Mouse (Mus musculus): ENCODE data around the gene Gm28035. TPM values are rescaled to one million over a fixed set of nuclear protein-coding genes. Genes with fewer than 3 reads are reported as not detected.

The Gm28035 gene
- polyA plus RNA-seq, 1 experiment from 2014 or later, result 0.06 TPM

DNA sequence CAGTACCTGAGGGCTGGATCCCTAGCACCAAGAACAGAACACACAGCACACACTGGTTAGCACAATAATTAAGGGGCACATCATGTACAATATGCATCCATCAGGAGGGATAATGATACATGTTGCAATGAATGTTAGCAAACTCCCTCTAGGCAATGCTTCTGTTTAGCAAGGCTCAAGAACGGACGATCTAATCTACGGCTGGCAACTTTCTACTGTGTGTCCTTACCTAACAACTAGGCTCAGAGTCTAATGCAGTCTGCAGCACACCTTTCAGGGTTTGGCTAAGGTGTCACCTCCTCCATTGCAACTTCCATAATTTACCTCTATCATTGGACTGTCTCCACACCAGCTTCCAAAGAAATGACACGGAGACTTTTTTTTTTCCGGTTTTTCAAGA, 24.1 kb upstream of the Gm28035 start:
- no peaks in the 10 kb centered on the region for H3K27me3 ChIP-seq (ENCODE audit: control insufficient read depth, insufficient read depth, low read length)
- H3K4me3 ChIP-seq (ENCODE audit: low read depth, low read length), result no peak overlapping the region
- no peak overlapping the region for H3K27ac ChIP-seq (ENCODE audit: low read depth, low read length)
- H3K9ac ChIP-seq (ENCODE audit: low read depth, low read length), result no peak overlapping the region
- H3K9me3 ChIP-seq (ENCODE audit: control insufficient read depth, low read length), result no peaks in the 10 kb centered on the region
- ATAC-seq (ENCODE audit: low FRiP score) (no peak), DNase-seq (ENCODE audit: low spot score) (no peak)
- no peak overlapping the region for H3K4me2 ChIP-seq (replicated peaks; ENCODE audit: low read depth, low read length)
- no peaks in the 10 kb centered on the region for H3K4me1 ChIP-seq (replicated peaks; ENCODE audit: control insufficient read depth, insufficient read depth, low read length)
- WGBS, result 97% methylated on average over 5 of the region's 5 CpGs
- H3K36me3 ChIP-seq (ENCODE audit: control insufficient read depth, insufficient read depth, low read length), result no peaks in the 10 kb centered on the region

- DNase-seq (ENCODE audit: low spot score) (no peak), ATAC-seq (ENCODE audit: low FRiP score) (no peak)
- H3K4me1 ChIP-seq (replicated peaks; ENCODE audit: control insufficient read depth, insufficient read depth, low read length), result peaks cover 11% of the 10 kb centered on the region; the same call in 1 of the 2 replicates
- no peak overlapping the region for H3K4me2 ChIP-seq (replicated peaks; ENCODE audit: low read depth, low read length)
- no peaks in the 10 kb centered on the region for H3K27me3 ChIP-seq (ENCODE audit: control insufficient read depth, insufficient read depth, low read length)
- H3K9ac ChIP-seq (ENCODE audit: low read depth, low read length), result no peak overlapping the region
- H3K36me3 ChIP-seq (ENCODE audit: control insufficient read depth, insufficient read depth, low read length), result 0 out of 2 replicates have a peak, but pooled peaks cover under 1% of the 10 kb centered on the region
- WGBS, result 88% methylated on average over 5 of the region's 5 CpGs
- no peaks in the 10 kb centered on the region for H3K9me3 ChIP-seq (ENCODE audit: control insufficient read depth, low read length)
- H3K27ac ChIP-seq (ENCODE audit: low read depth, low read length), result no peak overlapping the region
- H3K4me3 ChIP-seq (ENCODE audit: low read depth, low read length), result no peak overlapping the region
Observed at GRCm38 (mm10) chr2:30235593-30235992, 4.8 kb upstream of the Gm28035 start.

DNA sequence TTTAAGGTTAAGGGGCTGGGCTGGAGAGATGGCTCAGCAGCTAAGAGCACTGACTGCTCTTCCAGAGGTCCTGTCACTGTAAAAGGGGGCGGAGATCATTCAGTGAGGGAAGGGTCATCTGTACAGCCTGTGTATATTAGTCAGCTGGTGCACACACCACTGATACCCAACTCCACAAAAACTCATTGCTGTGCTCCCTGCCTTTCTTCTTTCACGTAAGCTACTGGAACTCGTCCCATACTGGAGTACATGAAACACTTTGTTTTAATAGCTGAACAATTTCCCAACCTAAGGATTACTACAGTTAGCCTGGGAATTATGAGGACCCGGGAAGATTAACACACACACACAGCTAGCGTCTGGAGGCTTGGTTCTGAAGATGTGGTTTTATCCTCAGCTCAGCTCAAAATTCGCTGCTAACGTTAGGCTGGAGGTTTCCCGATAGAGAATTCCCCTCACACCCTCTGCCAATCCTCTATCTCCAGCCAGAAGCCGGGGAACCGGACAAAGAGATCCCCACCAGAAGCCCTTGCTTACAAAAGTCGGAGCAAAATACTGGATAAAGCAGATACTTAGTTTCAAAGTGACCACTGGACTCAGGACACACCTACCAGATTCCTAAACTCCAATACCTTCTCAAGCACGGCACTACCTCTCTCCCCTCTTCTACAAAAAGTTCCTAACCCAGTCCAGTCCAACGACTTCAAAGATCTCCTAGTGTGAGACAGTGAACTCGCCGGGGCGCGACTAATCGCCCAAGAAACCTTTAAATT, 3.8 kb upstream of the Gm28035 start:
- Histone ChIP-seq H3K9me3 (ENCODE audit: control insufficient read depth, low read length) (no peaks in the 10 kb centered on the region), H3K4me3 (ENCODE audit: low read depth, low read length) (peak overlapping the region; percentile 54), H3K27me3 (ENCODE audit: control insufficient read depth, insufficient read depth, low read length) (no peaks in the 10 kb centered on the region), H3K9ac (ENCODE audit: low read depth, low read length) (peak overlapping the region; percentile 75), H3K4me2 (replicated peaks; ENCODE audit: low read depth, low read length) (peak overlapping the region; percentile 78), H3K36me3 (ENCODE audit: control insufficient read depth, insufficient read depth, low read length) (0 out of 2 replicates have a peak, but pooled peaks cover 7% of the 10 kb centered on the region), H3K27ac (ENCODE audit: low read depth, low read length) (peak overlapping the region; percentile 70; the same call in 1 of the 2 replicates), H3K4me1 (replicated peaks; ENCODE audit: control insufficient read depth, insufficient read depth, low read length) (peaks cover 11% of the 10 kb centered on the region; the same call in 1 of the 2 replicates)
- 6% methylated on average over 18 of the region's 18 CpGs for WGBS
- peak; percentile 51 for DNase-seq (ENCODE audit: low spot score)
- ATAC-seq (ENCODE audit: low FRiP score), result peak; percentile 8; the same call in 1 of the 2 replicates

- H3K27me3 ChIP-seq (ENCODE audit: control insufficient read depth, insufficient read depth, low read length), result no peaks in the 10 kb centered on the region
- peak within 1 kb of the TSS; percentile 75 for H3K9ac ChIP-seq (ENCODE audit: low read depth, low read length)
- H3K27ac ChIP-seq (ENCODE audit: low read depth, low read length), result peak within 1 kb of the TSS; percentile 86
- peak within 1 kb of the TSS; percentile 54 for H3K4me3 ChIP-seq (ENCODE audit: low read depth, low read length)
- no peaks in the 10 kb centered on the region for H3K9me3 ChIP-seq (ENCODE audit: control insufficient read depth, low read length)
- peaks cover 11% of the 10 kb centered on the region; the same call in 1 of the 2 replicates for H3K4me1 ChIP-seq (replicated peaks; ENCODE audit: control insufficient read depth, insufficient read depth, low read length)
- ATAC-seq (ENCODE audit: low FRiP score), result peak; percentile 98
- WGBS, result under 1% methylated on average over 58 of the region's 67 CpGs
- 0 out of 2 replicates have a peak, but pooled peaks cover 7% of the 10 kb centered on the region for H3K36me3 ChIP-seq (ENCODE audit: control insufficient read depth, insufficient read depth, low read length)
- peak; percentile 99 for DNase-seq (ENCODE audit: low spot score)
- H3K4me2 ChIP-seq (replicated peaks; ENCODE audit: low read depth, low read length), result peak within 1 kb of the TSS; percentile 86
Observed at GRCm38 (mm10) chr2:30237199-30237880, 3.0 kb upstream of the Gm28035 start, which contains the start of gene Lrrc8a. Lrrc8a (plus strand) TSS chr2:30237715.

DNA sequence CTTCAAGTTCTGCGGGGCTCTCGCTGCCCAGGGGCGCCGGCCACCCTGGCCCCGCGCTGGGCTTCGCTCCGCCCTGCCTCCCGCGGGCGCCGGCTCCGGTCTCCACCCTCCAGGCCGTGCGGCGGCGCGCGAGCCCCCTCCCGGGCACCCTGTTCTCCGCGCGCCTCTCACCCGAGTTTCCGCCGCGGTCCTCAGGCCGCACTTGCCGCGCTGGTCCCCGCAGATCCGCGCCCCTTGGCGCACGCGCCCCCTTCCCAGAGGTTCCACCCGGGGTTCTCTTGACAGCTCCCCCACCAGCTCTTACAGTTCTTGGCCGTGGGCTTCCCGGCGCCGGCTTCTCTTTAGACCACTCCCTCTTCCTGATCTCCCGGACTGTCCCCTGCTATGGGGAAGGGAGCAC, 2.5 kb upstream of the Gm28035 start:
- Histone ChIP-seq H3K4me2 (replicated peaks; ENCODE audit: low read depth, low read length) (peak overlapping the region; percentile 86), H3K36me3 (ENCODE audit: control insufficient read depth, insufficient read depth, low read length) (0 out of 2 replicates have a peak, but pooled peaks cover 7% of the 10 kb centered on the region), H3K27ac (ENCODE audit: low read depth, low read length) (peak overlapping the region; percentile 86), H3K4me1 (replicated peaks; ENCODE audit: control insufficient read depth, insufficient read depth, low read length) (peaks cover 11% of the 10 kb centered on the region; the same call in 1 of the 2 replicates), H3K9ac (ENCODE audit: low read depth, low read length) (peak overlapping the region; percentile 71), H3K4me3 (ENCODE audit: low read depth, low read length) (peak overlapping the region; percentile 54), H3K9me3 (ENCODE audit: control insufficient read depth, low read length) (no peaks in the 10 kb centered on the region), H3K27me3 (ENCODE audit: control insufficient read depth, insufficient read depth, low read length) (no peaks in the 10 kb centered on the region)
- DNase-seq (ENCODE audit: low spot score) (no peak), ATAC-seq (ENCODE audit: low FRiP score) (peak; percentile 92)
- WGBS, result 0% methylated on average over 39 of the region's 42 CpGs

DNA sequence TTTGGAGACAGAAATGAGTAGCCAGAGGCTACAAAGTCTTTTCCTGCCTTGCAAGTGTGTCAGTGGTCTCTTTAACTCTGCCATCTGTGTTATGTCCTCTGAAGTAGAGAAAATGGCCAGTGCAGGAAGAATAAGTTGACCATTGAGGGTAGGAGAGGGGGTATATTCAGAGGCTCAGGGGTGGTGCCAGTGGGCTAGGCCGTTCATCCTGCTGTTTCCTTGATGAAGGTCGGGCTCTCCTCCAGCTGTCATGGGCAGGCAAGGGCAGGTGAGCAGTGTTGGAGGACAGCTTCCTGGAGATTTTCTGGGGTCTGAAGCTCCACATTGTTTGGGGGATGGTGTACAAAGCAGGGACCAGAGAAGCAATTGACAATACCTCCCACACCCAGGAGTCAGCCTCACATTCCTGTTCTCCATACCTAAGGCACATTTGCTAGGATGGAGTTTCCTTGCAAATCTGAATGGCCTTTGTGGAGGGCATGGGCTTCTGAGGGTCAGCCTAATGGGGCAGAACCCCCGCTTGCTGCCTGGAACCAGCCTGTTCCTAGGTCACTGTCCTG, 1.4 kb upstream of the Gm28035 start:
- DNase-seq (ENCODE audit: low spot score), result no peak
- Histone ChIP-seq H3K9ac (ENCODE audit: low read depth, low read length) (peak overlapping the region; percentile 71), H3K4me3 (ENCODE audit: low read depth, low read length) (peak overlapping the region; percentile 54), H3K4me2 (replicated peaks; ENCODE audit: low read depth, low read length) (peak overlapping the region; percentile 86), H3K27me3 (ENCODE audit: control insufficient read depth, insufficient read depth, low read length) (no peaks in the 10 kb centered on the region), H3K27ac (ENCODE audit: low read depth, low read length) (no peak overlapping the region), H3K4me1 (replicated peaks; ENCODE audit: control insufficient read depth, insufficient read depth, low read length) (peaks cover 11% of the 10 kb centered on the region; the same call in 1 of the 2 replicates), H3K36me3 (ENCODE audit: control insufficient read depth, insufficient read depth, low read length) (0 out of 2 replicates have a peak, but pooled peaks cover 7% of the 10 kb centered on the region), H3K9me3 (ENCODE audit: control insufficient read depth, low read length) (no peaks in the 10 kb centered on the region)
- no peak for ATAC-seq (ENCODE audit: low FRiP score)
- WGBS, result 78% methylated on average over 3 of the region's 3 CpGs

- 92% methylated on average over 4 of the region's 4 CpGs for WGBS
- Histone ChIP-seq H3K4me2 (replicated peaks; ENCODE audit: low read depth, low read length) (no peak overlapping the region), H3K4me1 (replicated peaks; ENCODE audit: control insufficient read depth, insufficient read depth, low read length) (peaks cover 11% of the 10 kb centered on the region; the same call in 1 of the 2 replicates), H3K27me3 (ENCODE audit: control insufficient read depth, insufficient read depth, low read length) (no peaks in the 10 kb centered on the region), H3K9ac (ENCODE audit: low read depth, low read length) (0 out of 2 replicates have a peak overlapping the region, but pooled peaks have one; percentile 21), H3K27ac (ENCODE audit: low read depth, low read length) (no peak overlapping the region), H3K4me3 (ENCODE audit: low read depth, low read length) (no peak overlapping the region), H3K36me3 (ENCODE audit: control insufficient read depth, insufficient read depth, low read length) (0 out of 2 replicates have a peak, but pooled peaks cover 7% of the 10 kb centered on the region), H3K9me3 (ENCODE audit: control insufficient read depth, low read length) (no peaks in the 10 kb centered on the region)
- DNase-seq (ENCODE audit: low spot score) (no peak), ATAC-seq (ENCODE audit: low FRiP score) (no peak)
Observed at GRCm38 (mm10) chr2:30239777-30240176, 590 bp upstream of the Gm28035 start.

DNA sequence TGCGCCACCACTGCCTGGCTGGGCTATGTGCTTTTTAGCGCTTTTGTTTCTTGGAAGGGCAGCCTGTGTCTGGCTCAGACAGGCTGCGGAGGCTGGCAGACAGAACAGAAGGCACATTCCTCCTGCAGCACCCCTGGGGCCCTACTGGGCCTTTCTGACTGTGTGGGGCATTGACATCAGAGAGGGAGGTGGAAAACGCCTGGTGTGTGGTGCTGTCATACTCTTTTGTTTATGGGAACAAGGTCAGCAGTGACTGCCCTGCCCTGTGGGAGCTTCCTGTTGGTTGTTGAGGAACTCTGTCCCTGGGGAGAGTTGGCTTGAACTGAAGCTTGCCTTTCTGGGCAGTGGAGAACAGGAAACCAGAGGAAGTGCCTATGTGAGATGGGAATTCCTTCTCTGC, 2.1 kb downstream of the Gm28035 start:
- Histone ChIP-seq H3K36me3 (ENCODE audit: control insufficient read depth, insufficient read depth, low read length) (0 out of 2 replicates have a peak, but pooled peaks cover 7% of the 10 kb centered on the region), H3K4me3 (ENCODE audit: low read depth, low read length) (no peak overlapping the region), H3K4me2 (replicated peaks; ENCODE audit: low read depth, low read length) (no peak overlapping the region), H3K9me3 (ENCODE audit: control insufficient read depth, low read length) (no peaks in the 10 kb centered on the region), H3K9ac (ENCODE audit: low read depth, low read length) (no peak overlapping the region), H3K27me3 (ENCODE audit: control insufficient read depth, insufficient read depth, low read length) (no peaks in the 10 kb centered on the region), H3K27ac (ENCODE audit: low read depth, low read length) (no peak overlapping the region), H3K4me1 (replicated peaks; ENCODE audit: control insufficient read depth, insufficient read depth, low read length) (peaks cover 8% of the 10 kb centered on the region; the same call in 1 of the 2 replicates)
- WGBS, result 37% methylated on average over 4 of the region's 4 CpGs
- ATAC-seq (ENCODE audit: low FRiP score) (no peak), DNase-seq (ENCODE audit: low spot score) (peak; percentile 27)
